Mouse (Mus musculus): Measurements from ENCODE around the gene Tas2r143. TPM values are rescaled to one million over a fixed set of nuclear protein-coding genes. Genes with fewer than 3 reads are reported as not detected.

The Tas2r143 gene
- polyA plus RNA-seq, 1 experiment from 2014 or later: not detected

GRCm38 (mm10) chr6:42435490-42435889 is 35.5 kb downstream of the Tas2r143 start:
- no peaks in the 10 kb centered on the region for H3K36me3 ChIP-seq (ENCODE audit: control insufficient read depth, insufficient read depth, low read length)
- no peak overlapping the region for H3K4me3 ChIP-seq (ENCODE audit: low read depth, low read length)
- no peaks in the 10 kb centered on the region for H3K4me1 ChIP-seq (ENCODE audit: control insufficient read depth, insufficient read depth, low read length)
- no peak overlapping the region for H3K4me2 ChIP-seq (ENCODE audit: low read depth, low read length)
- ATAC-seq (ENCODE audit: low read depth) (no peak), DNase-seq (ENCODE audit: low spot score) (no peak)
- no peaks in the 10 kb centered on the region for H3K27me3 ChIP-seq (replicated peaks; ENCODE audit: control insufficient read depth, insufficient read depth, low read length)
- no peaks in the 10 kb centered on the region for H3K9me3 ChIP-seq (ENCODE audit: control insufficient read depth, low read length)
- no peak overlapping the region for H3K9ac ChIP-seq (ENCODE audit: low read depth, low read length)
- 69% methylated on average over 2 of the region's 2 CpGs for WGBS
- no peak overlapping the region for H3K27ac ChIP-seq (replicated peaks; ENCODE audit: low read depth, low read length)

- Histone ChIP-seq H3K9ac (ENCODE audit: low read depth, low read length) (no peak overlapping the region), H3K36me3 (ENCODE audit: control insufficient read depth, insufficient read depth, low read length) (no peaks in the 10 kb centered on the region), H3K4me3 (ENCODE audit: low read depth, low read length) (no peak overlapping the region), H3K27me3 (replicated peaks; ENCODE audit: control insufficient read depth, insufficient read depth, low read length) (no peaks in the 10 kb centered on the region), H3K4me1 (ENCODE audit: control insufficient read depth, insufficient read depth, low read length) (no peaks in the 10 kb centered on the region), H3K27ac (replicated peaks; ENCODE audit: low read depth, low read length) (no peak overlapping the region), H3K4me2 (ENCODE audit: low read depth, low read length) (no peak overlapping the region), H3K9me3 (ENCODE audit: control insufficient read depth, low read length) (no peaks in the 10 kb centered on the region)
- no peak for DNase-seq (ENCODE audit: low spot score)
- 67% methylated on average over 2 of the region's 2 CpGs for WGBS
- ATAC-seq (ENCODE audit: low read depth): no peak
Observed at GRCm38 (mm10) chr6:42441395-42441794, 41.4 kb downstream of the Tas2r143 start.

GRCm38 (mm10) chr6:42444491-42444890 is 44.5 kb downstream of the Tas2r143 start:
- DNase-seq (ENCODE audit: low spot score) (peak; percentile 4), ATAC-seq (ENCODE audit: low read depth) (no peak)
- 69% methylated on average over 2 of the region's 2 CpGs for WGBS
- Histone ChIP-seq H3K4me2 (ENCODE audit: low read depth, low read length) (no peak overlapping the region), H3K9ac (ENCODE audit: low read depth, low read length) (no peak overlapping the region), H3K4me1 (ENCODE audit: control insufficient read depth, insufficient read depth, low read length) (no peaks in the 10 kb centered on the region), H3K27me3 (replicated peaks; ENCODE audit: control insufficient read depth, insufficient read depth, low read length) (no peaks in the 10 kb centered on the region), H3K36me3 (ENCODE audit: control insufficient read depth, insufficient read depth, low read length) (no peaks in the 10 kb centered on the region), H3K27ac (replicated peaks; ENCODE audit: low read depth, low read length) (no peak overlapping the region), H3K4me3 (ENCODE audit: low read depth, low read length) (no peak overlapping the region), H3K9me3 (ENCODE audit: control insufficient read depth, low read length) (no peaks in the 10 kb centered on the region)

- Histone ChIP-seq H3K27ac (replicated peaks; ENCODE audit: low read depth, low read length) (no peak overlapping the region), H3K9me3 (ENCODE audit: control insufficient read depth, low read length) (no peaks in the 10 kb centered on the region), H3K9ac (ENCODE audit: low read depth, low read length) (no peak overlapping the region), H3K4me2 (ENCODE audit: low read depth, low read length) (no peak overlapping the region), H3K4me3 (ENCODE audit: low read depth, low read length) (no peak overlapping the region), H3K27me3 (replicated peaks; ENCODE audit: control insufficient read depth, insufficient read depth, low read length) (no peaks in the 10 kb centered on the region), H3K36me3 (ENCODE audit: control insufficient read depth, insufficient read depth, low read length) (no peaks in the 10 kb centered on the region), H3K4me1 (ENCODE audit: control insufficient read depth, insufficient read depth, low read length) (no peaks in the 10 kb centered on the region)
- ATAC-seq (ENCODE audit: low read depth) (no peak), DNase-seq (ENCODE audit: low spot score) (no peak)
- 79% methylated on average over 2 of the region's 2 CpGs for WGBS
Observed at GRCm38 (mm10) chr6:42447381-42447780, 47.3 kb downstream of the Tas2r143 start.

Other genes starting within 250 kb of the Tas2r143 start
- gene Tas2r144, start 184.9 kb upstream of the Tas2r143 start, polyA plus RNA-seq (2014; fragmentation: Nextera tagmentation; extraction: Ambion mirVana): not detected in 2 replicates
- gene Gstk1, start 154.3 kb upstream of the Tas2r143 start, polyA plus RNA-seq (2014; fragmentation: Nextera tagmentation; extraction: Ambion mirVana): 15.8 and 18.6 TPM in 2 replicates
- 0.89 and 1.0 TPM in 2 replicates for gene Tmem139, start 138.3 kb upstream of the Tas2r143 start, polyA plus RNA-seq (2014; fragmentation: Nextera tagmentation; extraction: Ambion mirVana)
- gene Casp2, start 135.3 kb upstream of the Tas2r143 start, polyA plus RNA-seq (2014; fragmentation: Nextera tagmentation; extraction: Ambion mirVana): 38.6 and 43.2 TPM in 2 replicates
- 0.66 and 0.92 TPM in 2 replicates for gene Clcn1, start 113.6 kb upstream of the Tas2r143 start, polyA plus RNA-seq (2014; fragmentation: Nextera tagmentation; extraction: Ambion mirVana)
- gene Fam131b, start 75.6 kb upstream of the Tas2r143 start, polyA plus RNA-seq (2014; fragmentation: Nextera tagmentation; extraction: Ambion mirVana): 0.43 and 0.46 TPM in 2 replicates
- gene Zyx, start 50.6 kb upstream of the Tas2r143 start, polyA plus RNA-seq (2014; fragmentation: Nextera tagmentation; extraction: Ambion mirVana): 155 and 156 TPM in 2 replicates
- 3.8 and 4.3 TPM in 2 replicates for gene Epha1, start 27.0 kb upstream of the Tas2r143 start, polyA plus RNA-seq (2014; fragmentation: Nextera tagmentation; extraction: Ambion mirVana)
- not detected in 2 replicates for gene Tas2r135, start 5.2 kb downstream of the Tas2r143 start, polyA plus RNA-seq (2014; fragmentation: Nextera tagmentation; extraction: Ambion mirVana)
- gene Tas2r126, start 34.3 kb downstream of the Tas2r143 start, polyA plus RNA-seq (2014; fragmentation: Nextera tagmentation; extraction: Ambion mirVana): not detected in 2 replicates
- not detected in 2 replicates for gene Olfr458, start 65.0 kb downstream of the Tas2r143 start, polyA plus RNA-seq (2014; fragmentation: Nextera tagmentation; extraction: Ambion mirVana)
- not detected in 2 replicates for gene Olfr457, start 76.1 kb downstream of the Tas2r143 start, polyA plus RNA-seq (2014; fragmentation: Nextera tagmentation; extraction: Ambion mirVana)
- 0.17 TPM in 1 of 2 replicates, not detected in the other for gene Olfr456, start 87.0 kb downstream of the Tas2r143 start, polyA plus RNA-seq (2014; fragmentation: Nextera tagmentation; extraction: Ambion mirVana)
- not detected in 2 replicates for gene Olfr455, start 147.3 kb downstream of the Tas2r143 start, polyA plus RNA-seq (2014; fragmentation: Nextera tagmentation; extraction: Ambion mirVana)
- not detected in 2 replicates for gene Tcaf3, start 197.5 kb downstream of the Tas2r143 start, polyA plus RNA-seq (2014; fragmentation: Nextera tagmentation; extraction: Ambion mirVana)
- 2.3 and 2.5 TPM in 2 replicates for gene Tcaf2, start 245.0 kb downstream of the Tas2r143 start, polyA plus RNA-seq (2014; fragmentation: Nextera tagmentation; extraction: Ambion mirVana)

Measured in embryonic facial prominence, embryonic 14.5 days (tissue).